Mouse (Mus musculus): ENCODE results near the gene Pkig.

DNA sequence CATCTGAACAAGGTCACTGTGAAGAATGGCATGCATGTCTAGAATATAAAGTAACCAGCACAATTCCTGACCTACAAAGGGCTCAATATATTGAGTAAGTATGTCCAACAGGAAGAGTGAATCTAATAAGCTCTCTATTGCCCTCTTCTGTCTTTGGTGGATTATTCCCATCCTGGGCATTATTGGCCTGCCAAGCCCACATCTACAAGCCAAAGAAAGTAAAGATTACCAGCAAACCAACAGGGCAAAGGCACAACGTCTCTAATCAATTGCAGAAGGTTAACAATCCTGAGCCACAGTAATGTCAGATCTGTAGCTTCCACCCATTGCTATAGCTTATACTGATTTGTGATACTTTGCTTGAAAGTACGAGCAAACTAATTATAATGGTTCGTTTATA lies 17.7 kb upstream of the Pkig start:
- peak; percentile 26; the same call in 1 of the 2 replicates for TF ChIP-seq CTCF (IDR thresholded peaks at IDR 0.05; ENCODE audit: low read depth, low read length)
- TF ChIP-seq POLR2A (IDR thresholded peaks at IDR 0.05; ENCODE audit: extremely low read depth, insufficient read depth, low read length): no peak
